Mouse (Mus musculus) forebrain, embryonic 10.5 days (tissue): Measurements from ENCODE around the gene Naa35. TPM values are rescaled to one million over a fixed set of nuclear protein-coding genes. Genes with fewer than 3 reads are reported as not detected.
"Not testable (repeated sequence)": the region's sequence is repeated elsewhere in the genome, so short reads cannot be mapped to it uniquely, and the experiment has no call there.

Experiments used
- DNase-seq: peaks from one replicate; pipeline ENCODE4 v3.0.0-alpha.2; 2017; ENCODE audit warnings: low spot score; ENCODE audit errors: extremely low spot score
- H3K27ac ChIP-seq: fragments of 300-500 bp; sonication (generic); 2 replicates; pipeline ENCODE4 v1.5.1; 2016; ENCODE audit warnings: mild to moderate bottlenecking
- H3K27me3 ChIP-seq: fragments of 300-500 bp; sonication (generic); 2 replicates; pipeline ENCODE4 v1.6.1; 2016; ENCODE audit warnings: mild to moderate bottlenecking; ENCODE audit not compliant: poor library complexity, severe bottlenecking
- H3K36me3 ChIP-seq: fragments of 300-500 bp; sonication (generic); replicated peaks from 2 replicates; pipeline ENCODE4 v1.6.1; 2016; ENCODE audit warnings: mild to moderate bottlenecking, moderate library complexity
- H3K4me1 ChIP-seq: fragments of 300-500 bp; sonication (generic); 2 replicates; pipeline ENCODE4 v1.6.1; 2016
- H3K4me3 ChIP-seq: fragments of 300-500 bp; sonication (generic); 2 replicates; pipeline ENCODE4 v1.5.1; 2016; ENCODE audit warnings: mild to moderate bottlenecking, moderate library complexity
- H3K9me3 ChIP-seq: fragments of 300-500 bp; sonication (generic); 2 replicates; pipeline ENCODE4 v1.6.1; 2016; ENCODE audit warnings: mild to moderate bottlenecking, moderate library complexity
- WGBS: fragments of 180-500 bp; shearing (Covaris S2); methylation state at CpG from one replicate; pipeline ENCODE4 v1.1.7; 2016; 5-methylcytosine and 5-hydroxymethylcytosine counted together
- polyA plus RNA-seq: library from polyadenylated mRNA; unstranded; fragments of >200 nt; fragmentation: Nextera tagmentation; extraction: Ambion mirVana; gene quantifications from 2 replicates; pipeline ENCODE4 v1.2.1, GENCODE M21; 2016

Gene Naa35
- polyA plus RNA-seq, 1 experiment from 2014 or later = 116 TPM

DNA sequence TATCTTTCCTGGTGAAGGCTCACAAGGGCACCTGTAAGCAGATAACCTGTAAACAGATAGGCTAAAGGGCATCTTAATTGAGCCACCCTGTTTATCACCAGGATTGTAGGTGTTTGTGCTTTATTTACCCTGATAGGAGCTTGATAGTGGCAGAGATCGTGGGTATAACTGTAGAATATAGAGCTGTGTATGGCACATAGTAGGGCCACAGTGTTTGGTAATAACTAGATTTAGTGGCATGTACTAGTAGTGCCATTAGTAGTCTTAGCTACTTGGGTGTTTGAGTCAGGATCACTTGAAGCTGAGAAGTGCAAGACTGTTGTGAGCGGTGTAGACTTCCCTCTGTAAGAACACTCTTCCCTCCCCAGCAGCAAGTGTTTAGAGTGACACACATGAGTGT, 2.1 kb downstream of the Naa35 start:
- H3K36me3 ChIP-seq = peaks cover 54% of the 10 kb centered on the region
- no peak for DNase-seq
- peaks cover 31% of the 10 kb centered on the region for H3K4me1 ChIP-seq
- H3K9me3 ChIP-seq = no peaks in the 10 kb centered on the region
- 97% methylated on average over 2 of the region's 2 CpGs for WGBS
- H3K27me3 ChIP-seq = no peaks in the 10 kb centered on the region
- no peak overlapping the region for H3K27ac ChIP-seq
- 0 out of 2 replicates have a peak overlapping the region, but pooled peaks have one; percentile 1 for H3K4me3 ChIP-seq

DNA sequence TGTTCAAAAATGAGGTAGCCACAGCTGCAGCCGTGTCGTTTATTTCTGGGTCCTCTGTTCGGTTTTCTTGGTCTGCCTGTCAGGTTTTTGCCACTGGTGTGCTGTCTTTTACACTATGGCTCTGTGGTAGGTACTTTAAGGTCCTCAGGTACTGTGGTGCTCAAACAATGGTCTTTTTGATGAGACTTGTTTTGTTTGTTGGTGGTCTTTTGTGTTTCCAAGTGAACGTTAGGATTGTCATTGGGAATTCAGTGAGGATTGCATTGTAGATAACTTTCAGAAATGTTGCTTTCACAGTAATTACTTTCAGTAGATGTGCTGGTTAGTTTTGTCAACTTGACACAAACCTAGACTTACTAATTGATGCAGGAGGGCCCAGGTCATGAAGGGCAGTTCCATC, 4.6 kb downstream of the Naa35 start:
- no peak for DNase-seq
- H3K4me3 ChIP-seq = no peak overlapping the region
- no peaks in the 10 kb centered on the region for H3K9me3 ChIP-seq
- WGBS = 95% methylated on average over 4 of the region's 4 CpGs
- H3K4me1 ChIP-seq = peaks cover 21% of the 10 kb centered on the region
- H3K27ac ChIP-seq = no peak overlapping the region
- H3K36me3 ChIP-seq = peaks cover 78% of the 10 kb centered on the region
- H3K27me3 ChIP-seq = no peaks in the 10 kb centered on the region

DNA sequence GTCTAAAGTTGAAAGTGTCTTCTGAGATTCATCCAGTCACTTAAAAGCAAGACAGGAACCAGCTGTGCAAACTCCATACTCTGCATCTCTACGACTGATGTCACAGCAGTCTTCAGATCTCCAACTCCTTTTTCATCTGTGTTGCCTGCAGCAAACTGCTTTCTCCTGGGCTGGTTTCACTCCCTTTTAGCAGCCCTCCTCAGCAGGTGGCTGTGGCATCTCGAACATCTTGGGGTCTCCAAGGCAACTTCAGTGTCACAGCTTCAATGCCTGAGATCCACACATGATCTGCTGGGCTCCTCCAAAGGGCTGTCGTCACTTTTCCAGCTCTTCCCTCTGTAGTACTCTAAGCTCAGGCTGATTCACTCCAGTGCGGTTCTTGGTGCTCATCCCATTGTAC, 5.6 kb downstream of the Naa35 start:
- WGBS = 92% methylated on average over 4 of the region's 4 CpGs
- H3K36me3 ChIP-seq = peaks cover 85% of the 10 kb centered on the region
- H3K4me1 ChIP-seq = peaks cover 21% of the 10 kb centered on the region
- no peak for DNase-seq
- no peaks in the 10 kb centered on the region for H3K27me3 ChIP-seq
- H3K4me3 ChIP-seq = no peak overlapping the region
- no peaks in the 10 kb centered on the region for H3K9me3 ChIP-seq
- no peak overlapping the region for H3K27ac ChIP-seq

DNA sequence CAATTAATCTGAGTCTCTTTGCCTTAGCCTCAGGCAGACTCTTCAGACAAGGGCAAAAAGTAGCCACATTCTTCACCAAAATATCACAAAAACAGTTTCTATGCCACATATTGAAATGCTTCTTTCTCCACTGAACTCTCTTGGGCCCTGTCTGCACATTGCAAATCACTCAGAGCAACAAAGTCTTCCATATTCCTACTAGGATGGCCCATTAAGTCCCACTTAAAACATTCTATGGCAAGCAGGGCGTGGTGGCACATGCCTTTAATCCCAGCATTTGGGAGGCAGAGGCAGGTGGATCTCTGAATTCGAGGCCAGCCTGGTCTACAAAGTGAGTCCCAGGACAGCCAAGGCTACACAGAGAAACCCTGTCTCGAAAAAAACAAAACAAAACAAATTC, 7.0 kb downstream of the Naa35 start:
- H3K36me3 ChIP-seq = peaks cover 96% of the 10 kb centered on the region

DNA sequence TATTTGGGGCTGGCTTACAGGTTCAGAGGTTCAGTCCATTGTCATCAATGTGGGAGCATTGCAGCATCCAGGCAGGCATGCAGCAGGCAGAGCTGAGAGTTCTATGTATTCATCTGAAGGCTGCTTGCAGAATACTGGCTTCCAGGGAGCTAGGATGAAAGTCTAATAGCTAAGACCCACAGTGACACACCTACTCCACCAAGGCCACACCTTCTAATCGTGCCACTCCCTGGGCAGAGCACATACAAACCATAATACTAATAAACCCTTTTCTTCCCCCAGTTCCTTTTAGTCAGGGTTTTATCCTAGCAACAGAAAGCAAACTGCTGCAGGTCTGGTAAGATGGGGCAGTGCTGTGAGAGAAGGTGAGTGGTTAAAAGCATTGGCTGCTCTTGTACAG, 7.6 kb downstream of the Naa35 start:
- WGBS = 94% methylated on average over 1 of the region's 1 CpGs
- Histone ChIP-seq H3K27ac (no peak overlapping the region), H3K4me3 (no peak overlapping the region), H3K4me1 (peaks cover 1% of the 10 kb centered on the region), H3K9me3 (no peaks in the 10 kb centered on the region), H3K36me3 (peaks cover 96% of the 10 kb centered on the region), H3K27me3 (no peaks in the 10 kb centered on the region)
- no peak for DNase-seq

More for the DNA sequence above, 7.0 kb downstream of the Naa35 start:
- not testable (repeated sequence) for H3K4me1 ChIP-seq, H3K27ac ChIP-seq, DNase-seq, H3K27me3 ChIP-seq, H3K9me3 ChIP-seq, H3K4me3 ChIP-seq
- WGBS = 95% methylated on average over 3 of the region's 3 CpGs

DNA sequence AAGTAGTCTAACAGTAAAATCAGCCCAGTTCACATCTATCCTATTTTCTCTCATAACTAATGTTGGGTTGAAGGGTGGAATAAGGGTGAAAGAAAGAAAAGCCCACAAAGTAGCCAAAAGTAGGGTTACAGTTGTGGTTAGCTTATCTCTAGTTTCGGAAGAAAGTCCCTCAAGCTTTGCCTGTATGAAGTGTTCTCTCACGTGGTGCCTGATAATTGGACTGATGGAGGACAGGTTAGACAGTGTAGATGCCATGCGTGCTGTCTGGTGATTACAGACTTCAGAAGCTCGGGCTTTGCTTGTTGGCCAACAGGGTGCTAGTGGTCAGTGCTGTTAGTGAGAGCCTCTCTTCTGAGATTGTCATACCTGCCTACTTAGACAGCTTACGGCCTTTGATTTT, 18.0 kb downstream of the Naa35 start:
- Histone ChIP-seq H3K9me3 (no peaks in the 10 kb centered on the region), H3K27ac (no peak overlapping the region), H3K27me3 (no peaks in the 10 kb centered on the region), H3K36me3 (peaks cover 99% of the 10 kb centered on the region), H3K4me3 (no peak overlapping the region), H3K4me1 (no peaks in the 10 kb centered on the region)
- no peak for DNase-seq
- 97% methylated on average over 5 of the region's 5 CpGs for WGBS

DNA sequence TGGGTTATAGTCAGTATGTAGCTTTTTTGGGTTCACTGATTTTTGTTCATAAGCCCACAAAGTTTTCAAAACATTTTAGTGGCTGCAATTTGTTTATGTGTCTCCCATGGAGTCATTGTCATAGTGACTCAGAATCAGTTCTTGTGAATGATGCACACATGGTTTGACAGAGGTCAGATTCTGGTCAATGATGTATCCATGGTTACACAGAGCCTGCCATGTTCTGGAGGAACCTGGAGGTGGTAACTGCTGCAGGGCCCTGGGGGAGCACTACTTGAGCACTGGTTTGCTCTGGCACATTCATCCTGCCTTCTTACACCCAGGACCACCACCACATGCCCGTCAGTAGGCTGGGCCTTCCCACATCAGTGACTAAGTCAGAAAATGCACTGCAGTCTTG, 19.5 kb downstream of the Naa35 start:
- Histone ChIP-seq H3K4me3 (no peak overlapping the region), H3K9me3 (no peaks in the 10 kb centered on the region), H3K4me1 (no peaks in the 10 kb centered on the region), H3K36me3 (peaks cover 100% of the 10 kb centered on the region), H3K27me3 (no peaks in the 10 kb centered on the region), H3K27ac (no peak overlapping the region)
- 94% methylated on average over 1 of the region's 1 CpGs for WGBS
- no peak for DNase-seq

DNA sequence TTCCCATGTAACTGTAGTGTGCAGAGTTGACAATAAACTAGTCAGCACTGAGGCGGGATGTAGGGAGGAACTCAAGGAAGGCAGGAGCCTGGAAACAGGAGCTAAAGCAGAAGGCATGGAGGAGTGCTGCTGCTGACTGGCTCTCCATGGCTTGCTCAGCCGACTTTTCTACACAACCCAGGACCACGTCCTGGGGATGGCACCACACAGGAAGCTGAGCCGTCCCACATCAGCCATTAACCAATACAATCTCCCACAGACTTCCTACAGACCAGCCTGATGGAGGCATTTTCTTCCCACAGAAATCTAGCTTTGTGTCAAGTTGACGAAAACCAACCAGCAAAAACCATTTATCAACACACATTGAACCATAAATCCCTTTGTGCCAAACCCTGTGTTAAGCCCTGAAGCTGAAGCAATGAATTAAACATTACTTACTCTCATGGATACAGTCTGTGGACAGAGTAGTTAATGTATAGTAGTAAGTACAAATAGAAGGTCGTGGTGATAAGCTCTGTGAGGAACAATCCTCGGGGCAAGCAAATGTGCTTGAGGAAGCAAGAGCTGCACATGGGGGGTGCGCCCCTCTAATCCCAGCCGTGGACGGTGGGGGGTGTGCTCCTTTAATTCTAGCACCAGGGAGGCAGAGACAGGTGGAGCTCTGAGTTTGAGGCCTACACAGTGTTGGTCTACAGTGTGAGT, 20.3 kb downstream of the Naa35 start:
- no peak overlapping the region for H3K27ac ChIP-seq
- WGBS = 92% methylated on average over 10 of the region's 10 CpGs
- DNase-seq = no peak
- H3K36me3 ChIP-seq = peaks cover 100% of the 10 kb centered on the region
- no peak overlapping the region for H3K4me3 ChIP-seq
- H3K9me3 ChIP-seq = no peaks in the 10 kb centered on the region
- H3K4me1 ChIP-seq = no peaks in the 10 kb centered on the region
- no peaks in the 10 kb centered on the region for H3K27me3 ChIP-seq

DNA sequence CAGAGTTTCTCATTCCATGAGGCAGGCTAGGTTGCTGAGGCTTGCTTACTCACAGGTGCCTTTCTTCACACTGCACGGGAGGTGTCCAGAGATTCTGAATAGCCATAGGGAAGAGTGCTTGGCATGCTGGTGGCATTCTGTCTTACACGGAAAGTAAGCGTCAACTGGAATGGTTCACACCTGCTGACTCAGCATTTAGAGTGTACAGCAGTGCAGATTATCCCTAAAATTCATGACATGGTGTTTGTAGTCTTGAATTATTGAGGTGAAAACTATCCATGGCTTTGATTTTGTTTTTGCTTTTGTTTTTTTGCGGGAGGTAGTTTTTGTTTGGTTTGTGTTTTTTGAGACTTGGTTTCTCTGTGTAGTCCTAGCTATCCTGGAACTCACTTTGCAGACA, 24.8 kb downstream of the Naa35 start:
- Histone ChIP-seq H3K9me3 (no peaks in the 10 kb centered on the region), H3K4me3 (no peak overlapping the region), H3K4me1 (no peaks in the 10 kb centered on the region), H3K36me3 (peaks cover 98% of the 10 kb centered on the region), H3K27ac (no peak overlapping the region), H3K27me3 (no peaks in the 10 kb centered on the region)
- WGBS = 95% methylated on average over 4 of the region's 4 CpGs
- DNase-seq = no peak

DNA sequence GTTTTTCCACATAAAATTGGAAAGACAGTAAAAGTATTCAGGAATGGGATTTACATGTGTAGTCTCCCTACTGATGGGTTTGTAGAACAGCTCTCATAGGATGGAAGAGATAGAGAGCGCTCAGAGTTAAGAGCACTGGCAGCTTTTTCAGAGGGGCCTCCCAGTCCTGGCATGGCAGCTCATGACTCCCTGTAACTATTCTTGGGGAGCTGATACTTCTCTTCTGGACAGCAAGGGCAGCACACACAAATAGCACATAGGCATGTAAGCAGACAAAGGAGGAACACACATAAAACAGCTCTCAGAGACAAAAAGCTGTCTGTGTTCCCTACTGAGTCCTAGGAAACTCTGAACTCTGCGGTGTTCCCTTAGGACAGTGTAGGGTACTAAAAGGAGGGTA, 25.4 kb downstream of the Naa35 start:
- Histone ChIP-seq H3K27me3 (no peaks in the 10 kb centered on the region), H3K9me3 (no peaks in the 10 kb centered on the region), H3K36me3 (peaks cover 98% of the 10 kb centered on the region), H3K4me1 (no peaks in the 10 kb centered on the region), H3K27ac (no peak overlapping the region), H3K4me3 (no peak overlapping the region)
- no peak for DNase-seq
- WGBS = 96% methylated on average over 2 of the region's 2 CpGs

DNA sequence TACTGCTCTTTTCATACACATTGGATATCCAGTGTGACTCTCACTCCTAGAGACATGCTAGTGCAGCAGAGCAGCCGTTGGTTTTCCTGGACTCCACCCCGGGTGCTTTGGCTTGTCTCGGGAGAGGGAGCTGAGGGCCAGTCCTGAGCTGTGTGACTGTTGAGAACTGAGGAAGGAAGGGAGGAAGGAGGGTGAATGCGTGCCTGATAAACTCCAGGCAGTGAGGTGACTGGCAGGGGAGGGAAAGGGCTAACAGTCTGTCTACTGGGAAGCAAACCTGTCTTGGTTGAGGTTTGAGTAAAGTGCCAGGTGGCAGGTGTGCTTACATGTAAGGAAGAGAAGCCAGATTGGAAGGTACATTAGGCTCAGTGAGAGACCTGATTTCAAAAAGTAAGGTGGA, 28.8 kb downstream of the Naa35 start:
- 88% methylated on average over 4 of the region's 4 CpGs for WGBS
- H3K4me3 ChIP-seq = no peak overlapping the region
- no peaks in the 10 kb centered on the region for H3K9me3 ChIP-seq
- H3K4me1 ChIP-seq = no peaks in the 10 kb centered on the region
- no peak for DNase-seq
- H3K27ac ChIP-seq = no peak overlapping the region
- H3K27me3 ChIP-seq = no peaks in the 10 kb centered on the region
- H3K36me3 ChIP-seq = peaks cover 90% of the 10 kb centered on the region

DNA sequence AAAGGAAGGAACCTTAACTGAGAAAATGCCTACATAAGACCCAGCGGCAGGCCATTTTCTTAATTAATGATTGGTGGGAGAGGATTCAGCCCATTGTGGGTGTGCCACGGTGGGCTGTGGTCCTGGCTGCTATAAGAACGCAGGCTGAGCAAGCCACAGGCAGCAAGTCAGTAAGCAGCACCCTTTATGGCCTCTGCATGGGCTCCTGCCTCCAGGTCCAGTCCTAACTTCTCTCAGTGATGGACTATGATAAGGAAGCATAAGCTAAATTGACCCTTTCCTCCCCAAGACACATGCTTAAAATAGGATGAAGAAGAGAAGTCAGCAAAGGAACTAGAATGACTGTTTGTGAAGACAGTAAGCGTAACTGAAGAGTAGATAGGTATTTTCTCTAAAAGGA, 30.1 kb downstream of the Naa35 start:
- H3K4me1 ChIP-seq = no peaks in the 10 kb centered on the region
- WGBS = 95% methylated on average over 4 of the region's 4 CpGs
- no peaks in the 10 kb centered on the region for H3K9me3 ChIP-seq
- no peak overlapping the region for H3K4me3 ChIP-seq
- peaks cover 88% of the 10 kb centered on the region for H3K36me3 ChIP-seq
- H3K27me3 ChIP-seq = no peaks in the 10 kb centered on the region
- DNase-seq = no peak
- no peak overlapping the region for H3K27ac ChIP-seq

DNA sequence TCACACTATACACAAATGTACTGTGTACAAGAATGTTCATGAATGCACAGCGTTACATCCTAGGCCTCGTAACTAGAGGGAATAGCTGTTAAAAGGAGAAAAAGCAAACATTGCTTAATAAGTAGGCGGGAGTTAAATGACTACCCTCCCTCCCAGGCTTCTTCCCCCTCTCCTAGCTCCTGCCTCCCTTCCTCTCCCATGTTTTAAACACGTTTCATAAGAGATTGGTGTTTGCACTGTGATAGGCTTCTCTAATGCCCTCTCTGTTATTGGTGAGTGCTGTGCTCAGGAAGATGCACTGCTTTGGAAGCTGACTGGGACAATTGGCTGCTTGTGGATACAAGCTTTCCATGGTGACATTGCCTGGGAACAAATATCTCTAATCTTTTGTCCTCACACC, 30.5 kb downstream of the Naa35 start:
- peaks cover 88% of the 10 kb centered on the region for H3K36me3 ChIP-seq
- no peak overlapping the region for H3K4me3 ChIP-seq
- no peaks in the 10 kb centered on the region for H3K4me1 ChIP-seq
- no peak overlapping the region for H3K27ac ChIP-seq
- H3K27me3 ChIP-seq = no peaks in the 10 kb centered on the region
- no peaks in the 10 kb centered on the region for H3K9me3 ChIP-seq
- DNase-seq = no peak
- 93% methylated on average over 4 of the region's 4 CpGs for WGBS

DNA sequence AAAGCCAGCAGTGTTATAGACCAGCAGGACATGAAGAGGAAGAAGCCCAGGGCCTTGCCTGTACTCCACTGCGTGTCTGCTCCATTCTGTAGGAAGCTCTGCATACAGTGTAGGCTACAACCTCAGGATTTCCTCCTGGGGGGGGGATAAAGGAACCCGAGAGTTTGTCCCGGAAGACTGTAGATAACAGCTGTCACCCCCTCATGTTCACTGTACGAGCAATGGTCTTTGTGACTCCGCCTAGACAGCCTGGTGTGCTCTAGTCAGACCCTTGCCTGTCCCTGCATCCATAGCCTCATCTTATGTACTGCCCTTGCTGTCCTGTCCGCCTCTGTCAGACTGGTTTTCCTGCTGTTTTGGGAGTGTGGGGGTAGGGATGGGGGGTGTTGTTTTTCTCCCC, 33.4 kb downstream of the Naa35 start:
- peaks cover 90% of the 10 kb centered on the region for H3K36me3 ChIP-seq
- WGBS = 91% methylated on average over 6 of the region's 6 CpGs
- DNase-seq = no peak
- no peaks in the 10 kb centered on the region for H3K4me1 ChIP-seq
- H3K4me3 ChIP-seq = no peak overlapping the region
- no peaks in the 10 kb centered on the region for H3K9me3 ChIP-seq
- H3K27me3 ChIP-seq = no peaks in the 10 kb centered on the region
- H3K27ac ChIP-seq = no peak overlapping the region
